Mouse (Mus musculus): Measurements from ENCODE around the gene Map2. TPM values are rescaled to one million over a fixed set of nuclear protein-coding genes. Genes with fewer than 3 reads are reported as not detected.

The Map2 gene
- polyA plus RNA-seq, 1 experiment from 2014 or later = 0.66 TPM

DNA sequence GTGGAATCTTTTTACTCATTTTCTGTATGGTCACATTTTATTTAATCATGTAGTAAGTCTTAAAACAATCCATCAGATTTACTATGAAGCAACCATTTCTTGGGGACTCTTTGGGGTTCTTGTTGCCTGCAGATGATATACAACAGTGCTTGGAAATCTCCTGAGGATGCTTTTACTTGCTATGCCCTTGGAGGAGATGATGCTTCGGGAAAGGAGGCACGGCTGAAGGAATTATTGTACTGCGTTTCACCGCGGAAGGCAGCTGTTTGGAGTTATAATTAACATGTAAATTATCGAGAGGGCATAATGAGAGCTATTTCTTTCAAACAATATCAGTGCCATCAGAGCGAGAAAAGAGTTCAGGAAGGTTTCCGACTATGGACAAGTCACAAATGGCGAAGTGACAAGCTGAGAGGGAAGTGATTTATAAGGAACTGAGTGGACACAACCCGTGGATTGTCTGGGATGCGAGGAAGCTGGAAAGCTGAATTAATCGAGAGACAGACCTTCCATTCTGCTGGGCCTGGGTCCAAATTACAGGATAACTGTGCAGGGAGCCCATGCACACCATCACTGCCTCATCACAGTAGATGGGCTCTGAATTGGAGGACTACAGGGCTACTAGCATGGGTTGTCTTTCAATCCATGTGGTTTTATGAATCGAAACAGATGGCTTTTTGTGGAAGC is 20.1 kb downstream of the Map2 start:
- Histone ChIP-seq H3K4me2 (ENCODE audit: low read depth, low read length) (no peak overlapping the region), H3K27ac (ENCODE audit: low read depth) (no peak overlapping the region), H3K36me3 (replicated peaks; ENCODE audit: insufficient read depth, low read length) (no peaks in the 10 kb centered on the region), H3K9me3 (ENCODE audit: low read length) (no peaks in the 10 kb centered on the region), H3K4me3 (ENCODE audit: low read depth, low read length) (no peak overlapping the region), H3K4me1 (ENCODE audit: insufficient read depth) (no peaks in the 10 kb centered on the region), H3K9ac (replicated peaks) (no peak overlapping the region), H3K27me3 (ENCODE audit: insufficient read depth, low read length) (no peaks in the 10 kb centered on the region)
- no peak for TF ChIP-seq CTCF (IDR thresholded peaks at IDR 0.05; ENCODE audit: low read depth)
- no peak for TF ChIP-seq EP300 (IDR thresholded peaks at IDR 0.05; ENCODE audit: low read depth)
- WGBS (ENCODE audit: insufficient replicate concordance) = 84% methylated on average over 13 of the region's 13 CpGs
- no peak for DNase-seq
- ATAC-seq = no peak

DNA sequence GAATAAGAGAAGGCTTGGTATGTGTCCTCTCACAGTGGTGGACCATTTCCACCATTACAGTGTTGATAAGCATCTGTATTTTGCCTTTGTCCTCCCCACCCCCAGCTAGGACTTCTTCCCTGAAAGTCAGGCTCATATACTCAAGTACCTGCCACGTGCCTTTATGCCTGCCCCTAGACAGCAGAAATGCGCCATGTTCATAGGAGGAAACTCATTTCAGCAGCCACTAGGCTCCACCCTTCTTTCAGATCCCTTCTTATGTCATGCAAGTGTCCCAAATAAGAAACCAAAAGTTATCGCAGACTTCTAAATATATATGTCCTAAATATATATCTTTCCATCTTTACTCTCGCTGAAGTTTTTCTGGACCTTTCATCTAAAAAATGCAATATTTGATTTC is 21.2 kb downstream of the Map2 start:
- no peak overlapping the region for H3K9ac ChIP-seq (replicated peaks)
- no peak overlapping the region for H3K27ac ChIP-seq (ENCODE audit: low read depth)
- TF ChIP-seq CTCF (IDR thresholded peaks at IDR 0.05; ENCODE audit: low read depth) = no peak
- TF ChIP-seq EP300 (IDR thresholded peaks at IDR 0.05; ENCODE audit: low read depth) = no peak
- ATAC-seq = no peak
- H3K4me2 ChIP-seq (ENCODE audit: low read depth, low read length) = no peak overlapping the region
- no peaks in the 10 kb centered on the region for H3K9me3 ChIP-seq (ENCODE audit: low read length)
- H3K36me3 ChIP-seq (replicated peaks; ENCODE audit: insufficient read depth, low read length) = no peaks in the 10 kb centered on the region
- no peaks in the 10 kb centered on the region for H3K27me3 ChIP-seq (ENCODE audit: insufficient read depth, low read length)
- no peaks in the 10 kb centered on the region for H3K4me1 ChIP-seq (ENCODE audit: insufficient read depth)
- no peak overlapping the region for H3K4me3 ChIP-seq (ENCODE audit: low read depth, low read length)
- 79% methylated on average over 4 of the region's 4 CpGs for WGBS (ENCODE audit: insufficient replicate concordance)
- no peak for DNase-seq

DNA sequence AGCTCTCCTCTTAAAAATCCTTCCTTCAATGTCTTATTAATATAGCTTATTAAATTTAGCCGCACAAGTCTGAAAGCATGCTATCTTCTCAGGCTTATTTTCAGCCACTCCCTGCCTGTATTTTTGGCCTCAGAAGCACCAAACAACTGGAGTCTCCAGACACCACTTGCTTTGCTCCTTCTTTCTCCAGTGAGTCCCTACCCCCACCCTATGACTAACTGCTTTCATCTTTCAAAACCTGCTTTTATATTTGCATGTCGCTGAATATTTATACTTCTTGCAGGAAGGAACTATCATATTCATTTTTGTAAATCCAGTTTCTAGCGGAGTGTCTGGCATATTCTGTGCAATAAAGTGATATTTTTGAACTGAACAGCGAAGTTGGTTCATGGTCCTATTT is 21.6 kb downstream of the Map2 start:
- Histone ChIP-seq H3K4me3 (ENCODE audit: low read depth, low read length) (no peak overlapping the region), H3K27me3 (ENCODE audit: insufficient read depth, low read length) (no peaks in the 10 kb centered on the region), H3K9me3 (ENCODE audit: low read length) (no peaks in the 10 kb centered on the region), H3K36me3 (replicated peaks; ENCODE audit: insufficient read depth, low read length) (no peaks in the 10 kb centered on the region), H3K4me2 (ENCODE audit: low read depth, low read length) (no peak overlapping the region), H3K9ac (replicated peaks) (no peak overlapping the region), H3K27ac (ENCODE audit: low read depth) (no peak overlapping the region), H3K4me1 (ENCODE audit: insufficient read depth) (no peaks in the 10 kb centered on the region)
- DNase-seq (no peak), ATAC-seq (no peak)
- WGBS (ENCODE audit: insufficient replicate concordance) = 78% methylated on average over 4 of the region's 4 CpGs
- TF ChIP-seq EP300 (IDR thresholded peaks at IDR 0.05; ENCODE audit: low read depth) (no peak), CTCF (IDR thresholded peaks at IDR 0.05; ENCODE audit: low read depth) (no peak)

DNA sequence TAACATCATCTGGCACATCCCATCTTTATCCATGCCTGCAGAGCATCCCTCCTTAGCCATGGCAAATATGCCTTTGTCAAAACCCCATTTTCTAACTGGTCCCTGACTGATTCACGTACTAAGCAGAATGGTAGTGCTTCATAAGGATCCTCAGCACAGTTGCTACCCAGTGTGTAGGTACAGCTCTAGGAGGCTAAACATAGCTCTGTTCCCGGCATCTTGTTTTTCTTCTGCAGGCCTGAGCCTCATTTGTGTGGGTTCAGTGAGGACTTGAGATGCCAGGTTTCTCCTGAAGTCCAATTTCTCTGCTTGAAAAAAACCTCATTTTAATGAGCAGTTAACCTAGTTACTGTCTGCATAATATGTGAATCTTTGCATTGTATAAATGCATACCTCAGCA is 30.4 kb downstream of the Map2 start:
- Histone ChIP-seq H3K4me2 (ENCODE audit: low read depth, low read length) (no peak overlapping the region), H3K4me3 (ENCODE audit: low read depth, low read length) (no peak overlapping the region), H3K27ac (ENCODE audit: low read depth) (no peak overlapping the region), H3K27me3 (ENCODE audit: insufficient read depth, low read length) (no peaks in the 10 kb centered on the region), H3K9ac (replicated peaks) (no peak overlapping the region), H3K4me1 (ENCODE audit: insufficient read depth) (no peaks in the 10 kb centered on the region), H3K36me3 (replicated peaks; ENCODE audit: insufficient read depth, low read length) (no peaks in the 10 kb centered on the region), H3K9me3 (ENCODE audit: low read length) (no peaks in the 10 kb centered on the region)
- WGBS (ENCODE audit: insufficient replicate concordance) = 76% methylated on average over 2 of the region's 2 CpGs
- DNase-seq (no peak), ATAC-seq (no peak)
- TF ChIP-seq EP300 (IDR thresholded peaks at IDR 0.05; ENCODE audit: low read depth) (no peak), CTCF (IDR thresholded peaks at IDR 0.05; ENCODE audit: low read depth) (no peak)

DNA sequence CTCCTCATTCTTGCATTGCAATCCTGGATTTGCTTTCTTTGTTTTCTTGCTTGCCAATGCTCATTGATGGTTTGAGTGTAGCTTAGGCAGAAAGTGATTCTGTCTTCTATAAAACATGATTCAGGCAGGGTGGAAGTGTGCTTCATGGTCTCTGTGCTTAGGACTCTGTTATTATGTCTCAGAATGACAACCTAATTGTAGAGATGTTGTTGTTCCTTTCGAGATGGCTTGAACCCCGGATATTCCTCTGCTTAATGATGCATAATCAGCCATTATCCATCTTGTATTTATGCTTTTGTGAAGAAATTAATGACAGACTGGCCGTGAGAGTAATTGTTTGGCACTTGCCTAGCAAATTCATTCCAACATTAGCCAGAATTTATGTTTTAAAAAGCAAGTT is 31.8 kb downstream of the Map2 start:
- Histone ChIP-seq H3K4me2 (ENCODE audit: low read depth, low read length) (no peak overlapping the region), H3K27ac (ENCODE audit: low read depth) (no peak overlapping the region), H3K9ac (replicated peaks) (no peak overlapping the region), H3K4me1 (ENCODE audit: insufficient read depth) (no peaks in the 10 kb centered on the region), H3K27me3 (ENCODE audit: insufficient read depth, low read length) (no peaks in the 10 kb centered on the region), H3K36me3 (replicated peaks; ENCODE audit: insufficient read depth, low read length) (no peaks in the 10 kb centered on the region), H3K4me3 (ENCODE audit: low read depth, low read length) (no peak overlapping the region), H3K9me3 (ENCODE audit: low read length) (no peaks in the 10 kb centered on the region)
- no peak for DNase-seq
- TF ChIP-seq CTCF (IDR thresholded peaks at IDR 0.05; ENCODE audit: low read depth) = no peak
- no peak for TF ChIP-seq EP300 (IDR thresholded peaks at IDR 0.05; ENCODE audit: low read depth)
- ATAC-seq = no peak
- 64% methylated on average over 3 of the region's 3 CpGs for WGBS (ENCODE audit: insufficient replicate concordance)

DNA sequence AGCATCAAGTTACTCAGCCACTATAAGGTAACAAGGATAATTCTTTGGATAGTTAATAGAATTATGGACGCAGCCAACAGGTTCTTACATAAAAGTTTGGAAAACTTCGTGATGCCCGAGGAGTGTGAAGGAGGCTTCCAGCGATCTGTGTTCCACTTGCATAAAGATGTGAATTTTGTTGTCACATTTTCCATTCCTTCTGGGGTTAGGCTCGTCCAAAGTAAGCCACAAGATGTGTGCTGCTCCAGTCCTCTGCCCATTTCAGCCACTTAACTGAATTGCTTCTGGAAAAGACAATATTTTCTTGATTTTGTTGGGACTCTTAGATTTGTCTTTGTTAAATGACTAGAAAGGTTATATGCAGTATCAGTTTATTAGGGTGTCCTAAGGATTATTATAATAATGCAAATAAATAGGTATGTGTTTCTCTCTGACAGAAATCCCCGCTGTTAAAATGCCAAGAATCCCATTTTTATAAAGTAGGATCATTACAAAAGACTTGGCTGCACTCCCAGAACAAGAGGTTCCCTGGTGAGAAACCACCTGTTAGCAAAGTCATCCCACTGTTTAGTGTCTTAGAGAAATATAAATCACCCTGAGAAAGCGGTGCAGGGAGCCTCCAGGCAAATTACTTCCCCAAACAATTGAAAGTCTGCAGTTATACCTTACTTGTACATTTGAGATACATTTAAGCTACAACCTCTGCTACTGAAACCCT is 36.2 kb downstream of the Map2 start:
- Histone ChIP-seq H3K27ac (ENCODE audit: low read depth) (no peak overlapping the region), H3K4me3 (ENCODE audit: low read depth, low read length) (no peak overlapping the region), H3K27me3 (ENCODE audit: insufficient read depth, low read length) (no peaks in the 10 kb centered on the region), H3K9me3 (ENCODE audit: low read length) (no peaks in the 10 kb centered on the region), H3K4me1 (ENCODE audit: insufficient read depth) (no peaks in the 10 kb centered on the region), H3K4me2 (ENCODE audit: low read depth, low read length) (no peak overlapping the region), H3K36me3 (replicated peaks; ENCODE audit: insufficient read depth, low read length) (no peaks in the 10 kb centered on the region), H3K9ac (replicated peaks) (no peak overlapping the region)
- no peak for DNase-seq
- no peak for ATAC-seq
- 70% methylated on average over 7 of the region's 7 CpGs for WGBS (ENCODE audit: insufficient replicate concordance)
- TF ChIP-seq CTCF (IDR thresholded peaks at IDR 0.05; ENCODE audit: low read depth) (no peak), EP300 (IDR thresholded peaks at IDR 0.05; ENCODE audit: low read depth) (no peak)
